Mouse (Mus musculus) midbrain, embryonic 12.5 days (tissue): Measurements from ENCODE around the gene Kctd17. TPM values are rescaled to one million over a fixed set of nuclear protein-coding genes. Genes with fewer than 3 reads are reported as not detected.

ENCODE experiments used
- polyA plus RNA-seq: library from polyadenylated mRNA; unstranded; fragments of >200 nt; fragmentation: Nextera tagmentation; extraction: Ambion mirVana; gene quantifications from 2 replicates; pipeline ENCODE4 v1.2.1, GENCODE M21; 2016

Gene Kctd17
- polyA plus RNA-seq, 1 experiment from 2014 or later, result 76.1 TPM

Other genes starting within 250 kb of the Kctd17 start
- 0.38 TPM in 1 of 2 replicates, not detected in the other for gene Pvalb, start 222.2 kb upstream of the Kctd17 start, polyA plus RNA-seq
- 3.7 and 4.6 TPM in 2 replicates for gene Ncf4, start 183.8 kb upstream of the Kctd17 start, polyA plus RNA-seq
- gene Csf2rb2, start 122.8 kb upstream of the Kctd17 start, polyA plus RNA-seq, result 0.18 and 0.52 TPM in 2 replicates
- 0.97 and 1.1 TPM in 2 replicates for gene Csf2rb, start 102.8 kb upstream of the Kctd17 start, polyA plus RNA-seq
- gene Tex33, start 32.7 kb upstream of the Kctd17 start, polyA plus RNA-seq, result not detected in 2 replicates
- 4.9 and 5.5 TPM in 2 replicates for gene Tst, start 22.7 kb upstream of the Kctd17 start, polyA plus RNA-seq
- gene Mpst, start 22.1 kb upstream of the Kctd17 start, polyA plus RNA-seq, result 2.0 and 2.1 TPM in 2 replicates
- 0.05 TPM in 1 of 2 replicates, not detected in the other for gene Tmprss6, start 40.1 kb downstream of the Kctd17 start, polyA plus RNA-seq
- not detected in 2 replicates for gene Il2rb, start 66.7 kb downstream of the Kctd17 start, polyA plus RNA-seq
- 8.2 and 9.0 TPM in 2 replicates for gene C1qtnf6, start 102.9 kb downstream of the Kctd17 start, polyA plus RNA-seq
- gene Sstr3, start 116.1 kb downstream of the Kctd17 start, polyA plus RNA-seq, result 0.05 and 0.18 TPM in 2 replicates
- 4.5 and 6.9 TPM in 2 replicates for gene Rac2, start 144.2 kb downstream of the Kctd17 start, polyA plus RNA-seq
- 5.4 and 6.9 TPM in 2 replicates for gene Cyth4, start 168.5 kb downstream of the Kctd17 start, polyA plus RNA-seq